Mouse (Mus musculus) ES-Bruce4 (cell line): ENCODE measurements around the gene Serpinb6a.

ENCODE experiments used
- CTCF ChIP-seq: IDR thresholded peaks from one replicate; pipeline ENCODE4 v1.8.1; 2011; ENCODE audit warnings: low read depth, low read length
- EP300 ChIP-seq: IDR thresholded peaks from 2 replicates; pipeline ENCODE4 v1.6.1; 2011; ENCODE audit warnings: low read depth, low read length; ENCODE audit not compliant: insufficient read depth
- POLR2A ChIP-seq: IDR thresholded peaks from one replicate; pipeline ENCODE4 v1.8.1; 2011; ENCODE audit warnings: low read length; ENCODE audit not compliant: insufficient read depth

DNA sequence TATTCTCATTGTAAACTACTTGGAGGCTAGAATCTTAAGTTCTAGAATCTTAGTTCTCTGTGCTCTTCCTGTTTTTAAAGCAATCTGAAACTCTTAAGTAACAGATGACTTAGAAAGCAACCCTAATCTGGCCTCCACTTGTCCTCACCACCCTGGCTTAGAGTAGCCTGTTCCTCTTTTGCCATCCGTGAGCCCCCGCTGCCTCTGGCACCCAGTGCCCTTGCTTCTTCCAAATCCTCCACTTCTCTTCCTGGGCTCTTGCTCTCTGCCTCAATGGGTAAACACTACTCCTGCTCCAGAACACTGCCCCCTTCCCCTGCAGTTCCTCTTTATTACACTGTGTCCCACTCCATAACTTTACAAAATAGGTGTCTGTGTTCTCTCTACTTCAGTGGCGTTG, 49.1 kb upstream of the Serpinb6a start:
- TF ChIP-seq POLR2A = no peak
- no peak for TF ChIP-seq EP300
- no peak for TF ChIP-seq CTCF
